Mouse (Mus musculus): Measurements from ENCODE around the gene Zfp821. TPM values are rescaled to one million over a fixed set of nuclear protein-coding genes. Genes with fewer than 3 reads are reported as not detected.

The Zfp821 gene
- polyA plus RNA-seq, 1 experiment = not detected

DNA sequence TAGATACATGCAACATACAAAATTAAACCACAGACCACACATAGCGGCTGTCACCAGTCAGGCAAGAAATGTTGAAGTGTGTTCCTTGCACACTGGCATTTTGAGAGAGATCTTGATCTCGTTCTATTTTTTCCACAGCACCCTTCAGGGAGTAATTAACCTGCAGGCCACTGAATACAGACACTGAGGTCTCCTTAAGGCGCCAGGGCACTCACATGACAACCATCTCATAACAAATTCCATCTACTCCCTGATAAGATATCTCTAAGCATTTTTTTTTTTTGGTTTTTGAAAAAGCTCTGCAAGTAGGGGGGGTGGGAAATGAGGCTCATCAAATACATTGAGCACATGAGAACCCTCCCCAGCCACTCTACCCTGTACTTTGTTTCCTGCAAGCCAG is 51.5 kb downstream of the Zfp821 start:
- Histone ChIP-seq H3K4me3 (ENCODE audit: insufficient read depth, low read depth, low read length) (no peak overlapping the region), H3K4me1 (ENCODE audit: control insufficient read depth, insufficient read depth, low read length) (no peaks in the 10 kb centered on the region), H3K27ac (ENCODE audit: insufficient read depth, low read depth, low read length) (no peak overlapping the region)
- WGBS = 78% methylated on average over 3 of the region's 3 CpGs
- TF ChIP-seq CTCF (IDR thresholded peaks at IDR 0.05; ENCODE audit: insufficient read depth, low read depth, low read length) = no peak
- TF ChIP-seq POLR2A (IDR thresholded peaks at IDR 0.05; ENCODE audit: insufficient read depth, low read depth, low read length) = no peak

DNA sequence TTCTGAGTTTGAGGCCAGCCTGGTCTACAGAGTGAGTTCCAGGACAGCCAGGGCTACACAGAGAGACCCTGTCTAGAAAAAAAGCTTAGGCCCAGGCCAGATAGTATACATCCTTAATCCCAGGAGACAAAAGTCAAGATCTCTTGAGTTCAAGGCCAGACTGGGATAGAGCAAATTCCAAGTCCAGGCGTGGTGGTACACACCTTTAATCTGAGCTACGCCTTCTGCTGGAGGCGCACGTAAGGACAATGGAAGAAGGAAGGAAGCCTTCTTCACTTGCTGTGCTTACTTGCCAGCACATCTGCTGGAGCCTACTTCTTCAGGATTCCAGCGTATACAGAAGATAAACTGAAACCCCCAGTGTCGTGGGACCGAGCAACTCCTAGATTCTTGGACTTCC is 54.1 kb downstream of the Zfp821 start:
- H3K27ac ChIP-seq (ENCODE audit: insufficient read depth, low read depth, low read length) = no peak overlapping the region
- H3K4me3 ChIP-seq (ENCODE audit: insufficient read depth, low read depth, low read length) = no peak overlapping the region
- H3K4me1 ChIP-seq (ENCODE audit: control insufficient read depth, insufficient read depth, low read length) = no peaks in the 10 kb centered on the region
- 85% methylated on average over 7 of the region's 7 CpGs for WGBS
- TF ChIP-seq POLR2A (IDR thresholded peaks at IDR 0.05; ENCODE audit: insufficient read depth, low read depth, low read length) (no peak), CTCF (IDR thresholded peaks at IDR 0.05; ENCODE audit: insufficient read depth, low read depth, low read length) (no peak)

DNA sequence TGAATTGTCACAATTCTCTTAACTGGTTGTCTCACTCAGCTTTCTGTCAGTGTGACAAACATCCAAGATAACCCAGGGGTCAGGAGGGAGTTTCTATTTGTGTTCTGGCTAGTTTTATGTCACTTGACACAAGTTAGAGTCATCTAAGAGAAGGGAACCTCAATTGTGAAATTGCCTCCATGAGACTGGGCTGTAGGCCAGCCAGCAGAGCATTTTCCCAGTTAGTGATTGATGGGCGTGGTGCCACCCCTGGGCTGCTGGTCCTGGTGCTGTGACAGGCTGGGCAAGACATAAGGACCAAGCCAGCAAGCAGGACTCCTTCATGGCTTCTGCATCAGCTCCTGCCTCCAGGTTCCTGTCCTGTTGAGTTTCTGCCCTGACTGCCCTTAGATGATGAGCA is 54.9 kb downstream of the Zfp821 start:
- Histone ChIP-seq H3K27ac (ENCODE audit: insufficient read depth, low read depth, low read length) (no peak overlapping the region), H3K4me1 (ENCODE audit: control insufficient read depth, insufficient read depth, low read length) (no peaks in the 10 kb centered on the region), H3K4me3 (ENCODE audit: insufficient read depth, low read depth, low read length) (no peak overlapping the region)
- TF ChIP-seq POLR2A (IDR thresholded peaks at IDR 0.05; ENCODE audit: insufficient read depth, low read depth, low read length) = no peak
- no peak for TF ChIP-seq CTCF (IDR thresholded peaks at IDR 0.05; ENCODE audit: insufficient read depth, low read depth, low read length)
- 47% methylated on average over 1 of the region's 1 CpGs for WGBS

GRCm38 (mm10) chr8:109764031-109764430 is 58.7 kb downstream of the Zfp821 start:
- Histone ChIP-seq H3K4me3 (ENCODE audit: insufficient read depth, low read depth, low read length) (no peak overlapping the region), H3K4me1 (ENCODE audit: control insufficient read depth, insufficient read depth, low read length) (no peaks in the 10 kb centered on the region), H3K27ac (ENCODE audit: insufficient read depth, low read depth, low read length) (no peak overlapping the region)
- TF ChIP-seq CTCF (IDR thresholded peaks at IDR 0.05; ENCODE audit: insufficient read depth, low read depth, low read length) = no peak
- TF ChIP-seq POLR2A (IDR thresholded peaks at IDR 0.05; ENCODE audit: insufficient read depth, low read depth, low read length) = no peak
- 89% methylated on average over 6 of the region's 6 CpGs for WGBS

GRCm38 (mm10) chr8:109766081-109766480 is 60.7 kb downstream of the Zfp821 start:
- 68% methylated on average over 7 of the region's 7 CpGs for WGBS
- Histone ChIP-seq H3K4me3 (ENCODE audit: insufficient read depth, low read depth, low read length) (no peak overlapping the region), H3K4me1 (ENCODE audit: control insufficient read depth, insufficient read depth, low read length) (no peaks in the 10 kb centered on the region), H3K27ac (ENCODE audit: insufficient read depth, low read depth, low read length) (no peak overlapping the region)
- TF ChIP-seq POLR2A (IDR thresholded peaks at IDR 0.05; ENCODE audit: insufficient read depth, low read depth, low read length) (no peak), CTCF (IDR thresholded peaks at IDR 0.05; ENCODE audit: insufficient read depth, low read depth, low read length) (no peak)

GRCm38 (mm10) chr8:109773154-109773553 is 67.8 kb downstream of the Zfp821 start:
- TF ChIP-seq CTCF (IDR thresholded peaks at IDR 0.05; ENCODE audit: insufficient read depth, low read depth, low read length) (no peak), POLR2A (IDR thresholded peaks at IDR 0.05; ENCODE audit: insufficient read depth, low read depth, low read length) (no peak)

More at GRCm38 (mm10) chr8:109773154-109773553, 67.8 kb downstream of the Zfp821 start:
- H3K4me1 ChIP-seq (ENCODE audit: control insufficient read depth, insufficient read depth, low read length) = peaks cover 3% of the 10 kb centered on the region; the same call in 1 of the 2 replicates
- H3K27ac ChIP-seq (ENCODE audit: insufficient read depth, low read depth, low read length) = no peak overlapping the region
- 29% methylated on average over 3 of the region's 3 CpGs for WGBS
- H3K4me3 ChIP-seq (ENCODE audit: insufficient read depth, low read depth, low read length) = no peak overlapping the region

Other genes with a start within 250 kb of the Zfp821 start
- not detected in 2 replicates for gene Pmfbp1, start 211.5 kb upstream of the Zfp821 start, polyA plus RNA-seq (2012; ENCODE audit: insufficient read depth, insufficient read length, low replicate concordance, missing spikeins)
- 90.7 TPM in 1 of 2 replicates, not detected in the other for gene Dhx38, start 139.7 kb upstream of the Zfp821 start, polyA plus RNA-seq (2012; ENCODE audit: insufficient read depth, insufficient read length, low replicate concordance, missing spikeins)
- not detected in 2 replicates for gene Txnl4b, start 139.7 kb upstream of the Zfp821 start, polyA plus RNA-seq (2012; ENCODE audit: insufficient read depth, insufficient read length, low replicate concordance, missing spikeins)
- not detected in 2 replicates for gene Hp, start 126.4 kb upstream of the Zfp821 start, polyA plus RNA-seq (2012; ENCODE audit: insufficient read depth, insufficient read length, low replicate concordance, missing spikeins)
- gene Dhodh, start 96.9 kb upstream of the Zfp821 start, polyA plus RNA-seq (2012; ENCODE audit: insufficient read depth, insufficient read length, low replicate concordance, missing spikeins) = not detected in 2 replicates
- not detected in 2 replicates for gene Pkd1l3, start 91.0 kb upstream of the Zfp821 start, polyA plus RNA-seq (2012; ENCODE audit: insufficient read depth, insufficient read length, low replicate concordance, missing spikeins)
- gene Ist1, start 12.3 kb upstream of the Zfp821 start, polyA plus RNA-seq (2012; ENCODE audit: insufficient read depth, insufficient read length, low replicate concordance, missing spikeins) = 88.0 TPM in 1 of 2 replicates, not detected in the other
- gene Atxn1l, start 32.2 kb downstream of the Zfp821 start, polyA plus RNA-seq (2012; ENCODE audit: insufficient read depth, insufficient read length, low replicate concordance, missing spikeins) = not detected in 2 replicates
- not detected in 2 replicates for gene Ap1g1, start 73.0 kb downstream of the Zfp821 start, polyA plus RNA-seq (2012; ENCODE audit: insufficient read depth, insufficient read length, low replicate concordance, missing spikeins)
- not detected in 2 replicates for gene Phlpp2, start 163.0 kb downstream of the Zfp821 start, polyA plus RNA-seq (2012; ENCODE audit: insufficient read depth, insufficient read length, low replicate concordance, missing spikeins)